Mouse (Mus musculus): ENCODE measurements around the gene Nfkbil1. TPM values are rescaled to one million over a fixed set of nuclear protein-coding genes. Genes with fewer than 3 reads are reported as not detected.

Nfkbil1 gene
- 10 to 100 TPM; 14.1 to 18.8 (median 17.1) TPM for total RNA-seq (2022)

DNA sequence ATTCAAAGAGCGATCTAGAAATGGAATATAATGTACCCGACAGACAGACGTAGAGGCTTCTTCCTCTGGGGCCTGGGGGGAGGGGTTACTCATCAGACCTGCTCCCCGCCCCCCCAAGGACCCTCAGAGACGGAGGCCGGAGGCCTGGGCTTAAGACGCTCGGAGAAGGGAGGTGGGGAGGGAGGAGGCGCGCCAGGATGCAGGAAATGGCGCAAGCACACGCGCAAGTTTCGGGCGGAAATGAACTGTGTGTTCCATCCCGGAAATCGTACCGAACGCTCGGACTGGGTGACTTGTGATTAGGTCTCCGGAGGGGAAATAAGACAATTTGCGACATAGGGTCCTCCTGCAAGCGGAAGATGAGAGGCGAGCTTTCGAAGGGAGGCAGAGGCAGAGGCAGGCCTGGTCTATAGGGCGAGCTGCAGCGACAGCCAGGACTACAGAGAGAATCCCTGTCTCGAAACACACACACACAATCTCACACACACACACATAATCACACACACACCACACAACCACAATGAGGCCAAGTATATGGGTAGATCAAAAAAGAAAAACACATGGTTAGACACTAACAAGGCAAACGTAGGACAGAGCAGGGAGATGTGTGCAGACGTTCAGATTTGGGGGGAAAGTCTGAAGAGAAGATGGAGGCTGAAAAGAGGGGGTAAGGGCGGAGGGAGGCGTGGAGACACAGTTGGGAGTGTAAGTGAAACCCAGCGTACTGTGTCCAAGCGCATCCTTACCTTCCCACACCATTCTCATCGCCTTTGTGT lies at the start of gene Nfkbil1:
TSS of gene Nfkbil1 (minus strand) at position 179 of the 776 bp plus-strand sequence.
- DNase-seq (ENCODE audit: low spot score in 2 of 2), result peak; percentile 85 to 90

DNA sequence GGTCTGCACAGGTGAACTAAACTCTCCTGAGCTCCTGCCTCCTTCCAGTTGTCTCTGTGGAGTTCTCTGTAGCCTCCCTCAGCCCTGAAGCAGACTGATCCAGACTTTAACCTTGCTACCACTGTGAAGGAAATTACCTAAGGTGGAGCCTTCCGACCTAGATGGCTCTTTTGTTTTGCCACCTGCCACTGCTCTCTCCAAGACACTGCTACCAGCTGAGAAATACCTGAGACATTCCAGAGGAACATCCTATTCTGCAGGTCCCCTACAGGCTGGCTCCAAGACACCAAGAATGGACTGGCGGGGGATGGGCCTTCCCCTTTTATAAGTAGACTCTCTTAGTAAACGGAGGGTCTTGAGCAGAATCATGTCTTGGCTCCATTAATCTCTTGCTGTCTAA lies 44.7 kb upstream of the Nfkbil1 start:
- no peak for DNase-seq (ENCODE audit: low spot score in 2 of 2)

DNA sequence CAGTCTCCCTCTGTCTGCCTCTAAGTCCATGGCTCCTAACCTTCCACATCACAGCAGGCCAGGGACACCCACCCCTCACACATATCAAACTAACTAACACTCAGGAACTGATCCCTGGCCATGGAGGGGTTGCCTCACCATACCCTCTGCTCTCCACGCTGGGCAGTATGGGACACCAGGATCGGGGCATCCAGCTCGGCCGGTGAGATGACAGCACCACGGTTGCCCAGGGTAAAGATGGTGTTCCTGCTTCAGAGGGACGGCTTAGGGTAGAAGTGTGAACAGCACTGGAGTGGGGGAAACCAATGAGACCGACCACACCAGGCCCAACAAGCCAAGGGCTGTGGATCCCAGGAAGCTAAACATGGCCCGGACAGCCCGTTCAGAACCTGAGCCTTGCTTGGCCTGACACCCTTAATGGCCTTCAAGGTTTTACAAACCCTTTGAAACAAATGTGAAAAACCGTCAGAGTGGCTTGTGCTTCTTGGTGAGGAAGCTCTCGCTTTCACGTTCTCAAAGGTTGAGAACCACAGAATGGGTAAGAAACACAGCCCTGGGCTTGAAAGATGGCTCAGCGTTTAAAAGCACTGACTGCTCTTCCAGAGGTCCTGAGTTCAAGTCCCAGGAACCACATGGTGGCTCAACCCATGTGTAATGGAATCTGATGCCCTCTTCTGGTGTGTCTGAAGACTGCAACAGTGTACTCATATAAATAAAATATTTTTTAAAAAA lies 43.5 kb upstream of the Nfkbil1 start:
- DNase-seq (ENCODE audit: low spot score in 2 of 2), result no peak

DNA sequence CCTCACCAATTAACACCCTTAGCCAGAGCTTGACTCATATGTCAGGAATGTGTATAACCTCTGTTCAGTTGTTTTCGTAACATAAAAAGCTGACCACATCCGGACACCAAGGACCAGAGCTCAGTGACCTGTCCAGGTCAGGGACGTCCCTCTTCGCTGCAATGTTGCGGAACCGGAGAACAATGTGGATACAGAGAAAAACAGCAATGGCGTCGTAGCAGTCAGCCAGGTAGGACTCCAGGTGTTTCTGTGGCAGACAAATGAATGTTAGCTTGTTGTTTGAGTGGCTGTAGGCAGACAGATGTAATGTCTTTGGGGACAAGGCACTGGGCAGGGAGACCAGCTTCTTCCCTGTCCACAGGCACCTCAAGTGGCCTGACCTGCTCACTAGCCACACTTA lies 42.5 kb upstream of the Nfkbil1 start:
- no peak for DNase-seq (ENCODE audit: low spot score in 2 of 2)

DNA sequence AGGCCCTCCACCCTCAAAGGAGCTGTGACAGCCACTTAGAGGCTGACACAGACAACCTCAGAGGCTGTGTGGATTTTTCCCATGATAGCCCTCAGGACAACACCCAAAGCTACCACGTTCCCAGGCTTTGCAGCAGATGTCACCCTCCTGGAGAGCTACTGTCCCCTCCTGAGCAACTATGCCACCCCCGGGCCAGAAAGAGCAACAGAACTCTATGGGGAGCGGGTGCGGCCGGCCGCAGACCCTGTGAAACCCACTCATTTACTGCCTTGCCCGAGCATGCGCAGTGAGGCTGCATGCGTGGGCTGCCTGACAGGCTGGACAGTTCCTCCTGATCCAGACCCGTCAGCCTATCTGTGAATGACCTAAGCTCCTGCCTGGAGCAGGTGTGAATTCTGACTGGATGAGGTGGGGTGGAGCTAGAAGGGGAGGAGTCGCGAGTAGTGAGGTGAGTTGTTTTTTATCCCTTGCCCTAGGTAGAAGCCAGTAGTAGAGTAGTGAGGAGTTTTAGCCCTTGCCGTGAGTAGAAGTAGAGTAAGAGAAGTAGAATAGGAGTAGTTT lies 40.8 kb upstream of the Nfkbil1 start:
- DNase-seq (ENCODE audit: low spot score in 2 of 2), result no peak

DNA sequence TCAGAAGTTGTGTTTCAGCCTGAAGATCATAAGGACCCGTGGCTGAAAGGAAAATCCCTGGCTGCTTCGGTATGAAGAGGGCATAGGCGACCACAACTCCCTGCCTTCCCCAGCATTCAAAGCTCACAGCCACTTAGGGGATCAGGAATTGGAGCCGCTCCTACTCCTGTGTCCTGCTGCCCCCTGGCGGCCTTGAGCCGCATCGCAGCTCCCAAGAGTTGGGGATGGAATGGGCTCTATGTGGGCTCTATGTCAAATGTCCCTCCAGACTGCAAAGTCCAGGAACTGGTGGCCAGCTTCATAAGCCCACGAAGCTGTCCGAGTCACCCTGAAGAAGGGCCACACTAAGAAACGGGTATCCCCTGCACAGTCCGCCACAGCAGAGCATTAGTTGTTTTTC lies 39.2 kb upstream of the Nfkbil1 start:
- DNase-seq (ENCODE audit: low spot score in 2 of 2), result peak; percentile 56 to 85

DNA sequence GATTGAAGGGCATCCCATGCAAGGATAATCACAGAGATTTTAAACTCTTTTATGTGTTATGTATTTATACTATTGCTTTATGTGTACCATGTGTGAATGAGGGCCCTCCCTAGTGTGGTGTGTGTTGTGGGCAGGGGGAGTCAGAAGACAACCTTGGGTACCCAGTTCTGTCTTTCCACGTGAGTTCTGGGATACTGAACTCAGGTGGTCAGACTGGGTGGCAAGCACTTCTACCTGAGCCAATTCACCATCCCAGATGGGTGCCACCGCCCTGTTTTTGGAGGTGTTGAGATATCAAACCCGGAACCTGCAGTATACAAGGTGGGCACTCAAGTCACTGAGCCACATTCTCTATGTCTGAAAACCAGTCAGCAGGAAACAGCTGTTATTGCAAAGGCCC lies 36.7 kb upstream of the Nfkbil1 start:
- no peak for DNase-seq (ENCODE audit: low spot score in 2 of 2)

DNA sequence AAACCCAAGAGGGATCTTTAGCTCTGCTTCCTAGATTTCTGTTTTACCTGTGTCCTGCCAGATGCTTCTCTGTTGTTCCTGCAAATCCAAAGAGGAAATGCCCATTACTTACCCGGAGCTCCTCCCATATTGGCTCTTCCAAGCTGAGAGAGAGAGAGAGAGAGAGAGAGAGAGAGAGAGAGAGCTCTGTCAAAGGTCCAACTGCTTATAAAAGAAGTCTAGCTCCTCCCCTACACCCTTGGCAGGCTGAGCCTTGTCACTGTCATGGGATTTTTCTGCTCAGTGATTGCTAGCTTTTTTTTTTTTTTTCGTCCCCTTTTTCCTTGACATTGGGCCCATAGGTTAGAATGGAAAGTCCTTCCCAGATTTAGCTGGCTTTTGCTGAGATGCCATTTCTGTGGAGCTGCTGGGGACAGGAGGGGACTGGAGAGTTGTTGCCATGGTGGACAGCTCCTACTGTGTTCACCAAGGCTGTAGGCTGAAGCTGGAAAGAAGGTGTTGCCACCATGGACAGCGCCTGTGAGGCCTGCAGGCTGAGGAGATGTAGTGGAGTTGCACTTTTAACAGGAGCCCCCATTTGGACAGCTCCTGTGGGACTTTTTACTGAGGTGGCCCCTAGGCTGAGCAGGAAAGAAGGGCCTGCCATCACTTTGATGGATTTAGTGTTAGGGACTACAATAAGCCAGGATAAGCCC lies 34.2 kb upstream of the Nfkbil1 start:
- DNase-seq (ENCODE audit: low spot score in 2 of 2), result no peak

DNA sequence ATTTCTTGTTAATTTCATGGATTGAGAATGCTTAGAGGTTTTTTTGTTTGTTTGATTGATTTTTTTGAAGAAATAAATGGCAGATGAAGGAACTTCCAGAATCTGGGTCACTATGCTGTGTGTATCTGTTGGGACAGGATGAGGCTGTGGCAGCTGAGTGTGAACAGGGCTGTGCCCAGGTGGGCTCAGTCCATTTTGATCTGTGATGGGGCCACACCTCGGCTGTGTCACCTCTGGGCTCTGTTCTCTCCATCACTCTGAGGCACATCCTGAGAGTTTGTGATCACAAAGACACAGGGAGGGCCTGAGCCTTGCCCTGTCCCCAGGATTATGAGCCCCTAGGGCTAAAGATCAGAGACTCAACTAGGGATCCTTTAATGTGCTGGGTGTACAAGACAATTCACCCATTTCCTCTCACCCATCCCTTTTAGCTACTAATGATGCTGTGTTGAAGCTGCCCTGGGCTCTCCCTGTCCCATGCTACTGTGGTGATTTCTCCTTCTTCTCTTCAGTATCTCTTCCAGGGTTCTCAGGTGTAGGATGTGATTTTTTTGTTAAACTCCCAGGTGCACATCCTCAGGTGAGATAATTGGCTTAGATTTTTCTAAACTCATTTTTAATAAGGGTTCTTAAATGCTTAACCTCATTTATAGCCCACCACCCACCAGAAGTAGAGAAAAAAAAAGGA lies 32.0 kb upstream of the Nfkbil1 start:
- DNase-seq (ENCODE audit: low spot score in 2 of 2), result no peak

DNA sequence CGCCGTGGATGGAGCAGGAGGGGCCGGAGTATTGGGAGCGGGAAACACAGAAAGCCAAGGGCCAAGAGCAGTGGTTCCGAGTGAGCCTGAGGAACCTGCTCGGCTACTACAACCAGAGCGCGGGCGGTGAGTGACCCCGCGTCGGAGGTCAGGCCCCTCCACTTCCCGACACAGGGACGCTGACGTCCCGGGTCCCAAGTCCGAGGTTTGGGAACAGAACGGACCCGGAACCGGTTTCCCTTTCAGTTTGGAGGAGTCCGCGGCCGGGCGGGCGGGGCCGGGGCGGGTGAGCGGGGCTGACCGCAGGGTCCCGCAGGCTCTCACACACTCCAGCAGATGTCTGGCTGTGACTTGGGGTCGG lies 27.9 kb upstream of the Nfkbil1 start:
- DNase-seq (ENCODE audit: low spot score in 2 of 2), result no peak

DNA sequence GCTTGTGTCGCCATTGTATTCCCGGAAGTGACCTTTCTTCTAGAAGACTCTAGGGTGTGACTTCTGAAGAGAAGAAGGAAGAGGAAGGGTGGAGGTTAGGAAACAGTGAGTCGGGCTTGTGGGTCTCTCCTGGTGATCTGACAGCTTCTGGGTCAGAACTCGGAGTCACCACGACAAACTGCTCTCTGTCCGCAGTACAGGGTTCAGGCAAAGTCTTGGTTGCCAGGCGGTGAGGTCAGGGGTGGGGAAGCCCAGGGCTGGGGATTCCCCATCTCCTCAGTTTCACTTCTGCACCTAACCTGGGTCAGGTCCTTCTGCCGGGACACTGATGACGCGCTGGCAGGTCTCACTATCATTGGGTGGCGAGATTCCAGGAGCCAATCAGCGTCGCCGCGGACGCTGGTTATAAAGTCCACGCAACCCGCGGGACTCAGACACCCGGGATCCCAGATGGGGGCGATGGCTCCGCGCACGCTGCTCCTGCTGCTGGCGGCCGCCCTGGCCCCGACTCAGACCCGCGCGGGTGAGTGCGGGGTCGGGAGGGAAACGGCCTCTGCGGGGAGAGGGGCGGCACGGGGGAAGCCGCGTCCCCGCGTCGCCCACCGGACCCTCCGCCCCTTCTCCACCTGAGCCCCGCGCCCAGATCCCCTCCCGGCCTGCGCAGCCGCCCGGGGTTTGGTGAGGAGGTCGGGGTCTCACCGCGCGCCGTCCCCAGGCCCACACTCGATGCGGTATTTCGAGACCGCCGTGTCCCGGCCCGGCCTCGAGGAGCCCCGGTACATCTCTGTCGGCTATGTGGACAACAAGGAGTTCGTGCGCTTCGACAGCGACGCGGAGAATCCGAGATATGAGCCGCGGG lies 27.3 kb upstream of the Nfkbil1 start, which contains the start of gene H2-D1:
TSS of gene H2-D1 (plus strand) at position 67 of the 859 bp plus-strand sequence.
- DNase-seq (ENCODE audit: low spot score in 2 of 2), result peak; percentile 88 to 95

DNA sequence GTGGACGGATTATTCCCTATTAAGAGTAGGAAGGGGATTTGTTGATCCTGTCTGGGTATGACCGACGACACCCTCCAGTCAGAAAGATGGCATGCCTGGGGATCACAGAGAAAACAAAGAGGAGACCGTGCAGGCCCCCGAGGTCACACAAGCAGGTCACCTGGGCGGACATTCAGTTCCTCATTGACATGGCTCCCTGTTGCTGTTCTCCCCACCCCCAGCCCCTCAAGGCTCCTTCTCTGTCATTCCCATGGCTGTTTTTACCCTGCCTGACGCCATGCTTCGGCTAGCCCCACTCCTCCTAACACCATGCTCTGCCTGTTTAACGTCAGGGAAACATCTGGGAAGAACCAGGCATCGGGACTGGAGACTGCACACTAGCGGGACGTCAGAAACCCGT lies 26.1 kb upstream of the Nfkbil1 start:
- DNase-seq (ENCODE audit: low spot score in 2 of 2), result no peak

DNA sequence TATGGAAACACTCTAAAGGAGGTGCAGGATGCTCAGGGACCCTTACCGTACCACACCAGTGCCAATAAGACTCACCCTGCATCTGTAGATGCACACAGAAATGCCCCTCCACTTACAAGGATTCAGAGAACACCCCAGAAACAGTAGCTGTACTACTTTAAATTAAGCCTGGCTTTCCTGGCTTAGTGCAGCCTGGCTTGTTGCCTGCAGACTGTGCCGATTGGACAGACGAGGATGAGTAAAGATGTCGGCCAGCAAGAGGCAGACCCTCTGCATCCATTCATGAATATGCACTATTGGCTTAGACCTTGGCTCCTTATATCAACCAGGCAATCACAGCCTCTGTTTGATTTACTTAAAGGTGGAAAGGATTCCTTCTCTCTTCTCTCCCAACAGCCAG lies 24.0 kb upstream of the Nfkbil1 start:
- no peak for DNase-seq (ENCODE audit: low spot score in 2 of 2)

DNA sequence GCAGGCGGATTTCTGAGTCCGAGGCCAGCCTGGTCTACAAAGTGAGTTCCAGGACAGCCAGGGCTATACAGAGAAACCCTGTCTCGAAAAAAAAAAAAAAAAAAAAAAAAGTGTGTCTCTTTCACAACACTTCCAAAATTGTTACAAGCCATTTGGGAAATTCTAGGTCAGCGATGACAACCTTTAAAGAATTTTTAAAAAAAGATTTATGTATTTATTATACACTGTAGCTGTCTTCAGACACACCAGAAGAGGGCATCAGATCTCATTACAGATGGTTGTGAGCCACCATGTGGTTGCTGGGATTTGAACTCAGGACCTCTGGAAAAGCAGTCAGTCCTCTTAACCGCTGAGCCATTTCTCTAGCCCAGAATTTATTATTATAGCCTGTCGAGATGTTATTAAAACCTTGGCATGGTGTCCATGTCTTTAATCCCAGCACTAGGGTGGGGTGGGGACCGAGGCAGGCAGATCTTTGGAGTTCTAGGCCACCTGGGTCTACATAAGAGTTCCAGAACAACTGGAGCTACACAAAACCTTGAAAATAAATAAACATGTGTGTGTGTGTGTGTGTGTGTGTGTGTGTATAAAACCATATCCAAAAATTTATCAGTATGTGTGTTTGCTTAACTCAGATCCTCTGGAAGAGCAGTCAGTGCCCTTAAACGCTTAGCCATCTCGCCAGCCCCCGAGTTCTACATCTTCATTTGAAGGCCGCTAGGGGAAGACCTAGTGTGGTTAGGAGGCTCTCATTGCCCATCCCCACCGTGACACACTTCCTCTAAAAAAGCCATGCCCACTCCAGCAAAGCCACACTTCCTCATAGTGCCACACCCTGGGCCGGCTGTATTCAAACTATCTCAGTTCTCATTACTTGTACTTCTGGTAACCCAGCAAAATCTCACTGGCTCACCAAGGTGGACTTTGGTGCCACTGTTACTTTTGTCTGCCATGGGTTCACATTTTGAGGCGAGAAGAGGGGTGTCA lies 23.2 kb upstream of the Nfkbil1 start:
- DNase-seq (ENCODE audit: low spot score in 2 of 2), result no peak

DNA sequence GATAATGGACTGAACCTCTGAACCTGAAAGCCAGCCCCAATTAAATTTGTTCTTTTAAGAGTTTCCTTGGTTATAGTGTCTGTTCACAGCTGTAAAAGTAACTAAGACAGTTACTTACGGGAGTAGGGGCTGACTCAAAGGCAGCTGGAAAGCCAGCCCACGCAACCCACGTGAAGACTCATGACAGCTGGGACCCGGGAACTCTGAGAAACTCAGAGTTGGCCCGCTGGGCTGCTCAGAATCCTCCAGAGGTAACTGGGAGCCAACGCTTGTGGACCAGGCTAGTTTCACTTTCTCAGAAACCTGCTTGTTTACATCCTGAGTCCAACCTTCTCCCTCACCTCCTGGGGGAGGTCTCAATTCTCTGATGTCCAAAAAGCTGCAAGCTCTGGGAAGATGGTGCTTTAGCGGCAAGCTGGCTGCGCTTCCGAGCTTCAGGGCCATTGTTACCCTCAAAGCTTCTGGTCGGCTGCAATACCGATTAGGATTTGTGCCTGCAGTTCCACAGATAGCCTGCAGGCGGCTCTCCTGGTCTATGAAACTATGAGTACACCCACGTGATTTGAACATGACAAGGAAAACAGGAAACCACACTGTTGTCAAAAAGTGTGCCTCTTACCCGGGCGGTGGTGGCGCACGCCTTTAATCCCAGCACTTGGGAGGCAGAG lies 22.4 kb upstream of the Nfkbil1 start:
- DNase-seq (ENCODE audit: low spot score in 2 of 2), result peak; percentile 85 to 96

DNA sequence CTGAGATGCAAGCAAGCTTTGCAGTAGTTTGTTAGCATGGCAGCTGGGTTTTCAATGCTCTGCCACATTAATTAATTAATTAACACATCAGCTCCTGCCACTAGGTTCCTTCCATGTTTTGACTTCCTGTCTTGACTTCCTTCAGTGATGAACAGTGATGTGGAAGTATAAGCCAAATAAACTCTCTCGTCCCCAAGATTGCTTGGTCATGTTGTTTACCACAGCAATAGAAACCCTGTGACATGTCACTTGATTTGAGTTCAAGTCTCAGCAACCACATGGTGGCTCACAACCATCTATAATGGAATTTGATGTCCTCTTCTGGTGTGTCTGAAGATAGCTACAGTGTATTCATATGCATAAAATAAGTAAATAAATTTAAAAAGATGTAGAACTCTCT lies 21.8 kb upstream of the Nfkbil1 start:
- DNase-seq (ENCODE audit: low spot score in 2 of 2), result no peak

DNA sequence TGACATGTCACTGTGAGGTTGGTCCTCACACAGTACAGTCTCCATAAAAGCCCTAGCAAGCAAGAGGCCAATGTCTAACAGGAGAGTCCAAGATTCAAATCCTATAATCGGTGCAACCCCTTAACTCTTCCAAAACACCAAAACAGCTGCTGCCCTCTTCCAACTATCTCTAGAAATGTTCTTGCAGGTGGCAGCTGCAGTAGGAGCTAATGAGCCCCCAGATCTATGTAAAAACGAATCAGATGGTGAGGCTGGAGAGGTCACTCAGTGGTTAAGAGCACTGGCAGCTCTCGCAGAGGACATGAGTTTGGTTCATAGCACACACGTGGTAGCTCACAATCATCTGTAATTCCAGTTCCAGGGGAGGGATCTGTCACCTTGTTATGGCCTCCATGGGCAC lies 20.1 kb upstream of the Nfkbil1 start:
- no peak for DNase-seq (ENCODE audit: low spot score in 2 of 2)

DNA sequence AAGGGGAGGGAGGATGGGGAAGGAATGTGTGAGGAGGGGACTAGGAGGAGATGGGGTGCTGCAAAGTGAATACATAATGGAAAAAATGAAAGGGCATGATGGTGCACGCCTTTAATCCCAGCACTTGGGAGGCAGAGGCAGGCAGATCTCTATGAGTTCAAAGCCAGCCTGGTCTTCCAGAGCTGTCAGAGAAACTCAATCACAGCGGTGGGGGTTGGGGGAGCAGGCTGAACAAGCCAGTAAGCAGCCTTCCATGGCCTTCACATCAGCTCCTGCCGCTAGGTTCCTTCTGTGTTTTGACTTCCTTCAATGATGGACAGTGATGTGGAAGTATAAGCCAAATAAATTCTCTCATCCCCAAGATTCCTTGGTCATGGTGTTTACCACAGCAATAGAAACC lies 19.7 kb upstream of the Nfkbil1 start:
- DNase-seq (ENCODE audit: low spot score in 2 of 2), result peak in 1 of 2 experiments; percentile 7

Measured in left cerebral cortex, adult 8-10 months (tissue).